ENCODE assay signal across 8 mouse cellular contexts in genomic region chr6:120039668-120040556, GRCm38 (mm10). TPM values are rescaled to one million over a fixed set of nuclear protein-coding genes. Genes with fewer than 3 reads are reported as not detected.
DNase-seq lines count a peak whose midpoint lies in the region; ATAC-seq and TF ChIP-seq lines count a peak whose summit lies in the region.

No protein-coding gene starts in this region.

- DNase-seq in MN1 (ENCODE audit: low spot score): peak; percentile 92
- peak; percentile 77 for DNase-seq in cerebellum, adult 9-11 months
- peak; percentile 74 to 89 for DNase-seq in frontal cortex, adult 2 months (ENCODE audit: extremely low spot score in 1 of 2, low spot score in 1 of 2)
- peak; percentile 84 for DNase-seq in hindbrain, embryonic 11.5 days (ENCODE audit: low spot score)
- DNase-seq in layer of hippocampus, adult 9-11 months: peak; percentile 85
- peak; percentile 68 for DNase-seq in ovary, adult 18-20 months (ENCODE audit: low spot score)
- peak; percentile 92 for DNase-seq in thymus, adult 2 months

- 0 out of 2 replicates have a peak, but pooled peaks have one; percentile 0 for ATAC-seq in hindbrain, embryonic 11.5 days (ENCODE audit: low FRiP score)
- peak; percentile 34 for ATAC-seq in lung, embryonic 16.5 days (ENCODE audit: low read depth)

- no peaks in the 10 kb centered on the region for H3K36me3 ChIP-seq in hindbrain, embryonic 11.5 days (ENCODE audit: control insufficient read depth, insufficient read depth, low read length)
- no peaks in the 10 kb centered on the region for H3K36me3 ChIP-seq in lung, embryonic 16.5 days (ENCODE audit: control insufficient read depth, insufficient read depth, low read length)
- H3K36me3 ChIP-seq in thymus, adult 2 months (ENCODE audit: control insufficient read depth, insufficient read depth, low read length): no peaks in the 10 kb centered on the region

- H3K9me3 ChIP-seq in hindbrain, embryonic 11.5 days (ENCODE audit: control insufficient read depth, low read length): no peaks in the 10 kb centered on the region
- no peaks in the 10 kb centered on the region for H3K9me3 ChIP-seq in lung, embryonic 16.5 days (ENCODE audit: control insufficient read depth, low read length)

- peak; percentile 38; the same call in 1 of the 2 replicates for TF ChIP-seq CTCF in thymus, adult 2 months (IDR thresholded peaks at IDR 0.05; ENCODE audit: borderline replicate concordance, control insufficient read depth, extremely low read depth, insufficient read depth, low read length, poor library complexity)

- peak overlapping the region; percentile 68 for H3K4me2 ChIP-seq in hindbrain, embryonic 11.5 days (replicated peaks; ENCODE audit: low read depth, low read length)
- peak overlapping the region; percentile 84 for H3K4me2 ChIP-seq in lung, embryonic 16.5 days (ENCODE audit: low read depth, low read length)

- no peak overlapping the region for H3K27ac ChIP-seq in hindbrain, embryonic 11.5 days (ENCODE audit: low read depth, low read length)
- peak overlapping the region; percentile 28 for H3K27ac ChIP-seq in lung, embryonic 16.5 days (ENCODE audit: low read length)
- peak overlapping the region; percentile 70 for H3K27ac ChIP-seq in thymus, adult 2 months (ENCODE audit: control insufficient read depth, insufficient read depth, low read length)

- H3K9ac ChIP-seq in hindbrain, embryonic 11.5 days (ENCODE audit: low read depth, low read length): peak overlapping the region; percentile 37
- H3K9ac ChIP-seq in lung, embryonic 16.5 days (ENCODE audit: low read length): peak overlapping the region; percentile 59

- H3K27me3 ChIP-seq in hindbrain, embryonic 11.5 days (ENCODE audit: control insufficient read depth, insufficient read depth, low read length): no peaks in the 10 kb centered on the region
- H3K27me3 ChIP-seq in lung, embryonic 16.5 days (ENCODE audit: control insufficient read depth, insufficient read depth, low read depth, low read length): no peaks in the 10 kb centered on the region
- no peaks in the 10 kb centered on the region for H3K27me3 ChIP-seq in thymus, adult 2 months (ENCODE audit: control insufficient read depth, insufficient read depth, low read length)

- TF ChIP-seq POLR2A in thymus, adult 2 months (IDR thresholded peaks at IDR 0.05; ENCODE audit: control insufficient read depth, extremely low read depth, insufficient read depth, low read length, poor library complexity): peak; percentile 60

- peak overlapping the region; percentile 94 for H3K4me3 ChIP-seq in hindbrain, embryonic 11.5 days (ENCODE audit: low read depth, low read length)
- peak overlapping the region; percentile 85 for H3K4me3 ChIP-seq in lung, embryonic 16.5 days (ENCODE audit: low read length)
- H3K4me3 ChIP-seq in thymus, adult 2 months (ENCODE audit: control insufficient read depth, insufficient read depth, low read length): peak overlapping the region; percentile 33; the same call in 1 of the 2 replicates

- 2% methylated on average over 24 of the region's 24 CpGs for WGBS in hindbrain, embryonic 11.5 days
- WGBS in lung, embryonic 16.5 days: 1% methylated on average over 24 of the region's 24 CpGs
- under 1% methylated on average over 24 of the region's 24 CpGs for WGBS in thymus, adult 2 months

- H3K4me1 ChIP-seq in hindbrain, embryonic 11.5 days (replicated peaks; ENCODE audit: control insufficient read depth, insufficient read depth, low read length): peaks cover 2% of the 10 kb centered on the region; the same call in 1 of the 2 replicates
- peaks cover 2% of the 10 kb centered on the region; the same call in 1 of the 2 replicates for H3K4me1 ChIP-seq in lung, embryonic 16.5 days (replicated peaks; ENCODE audit: control insufficient read depth, insufficient read depth, low read length)
- H3K4me1 ChIP-seq in thymus, adult 2 months (replicated peaks; ENCODE audit: control insufficient read depth, insufficient read depth, low read length): peaks cover 3% of the 10 kb centered on the region

RNA-seq across cellular contexts. Expression of gene Wnk1, which starts 1.4 kb away (rescaled TPM):
- 171 and 181 TPM in 2 replicates for polyA plus RNA-seq in frontal cortex, adult 2 months (2012; rRNA removed)
- 63.9 and 91.7 TPM in 2 replicates for polyA plus RNA-seq in hindbrain, embryonic 11.5 days (2014; fragmentation: Nextera tagmentation; extraction: Ambion mirVana)
- 50.2 and 56.0 TPM in 2 replicates for polyA plus RNA-seq in lung, embryonic 16.5 days (2015; fragmentation: Nextera tagmentation; extraction: Ambion mirVana)
- 180 and 194 TPM in 2 replicates for polyA plus RNA-seq in thymus, adult 2 months (2012; rRNA removed)

RNA-seq across cellular contexts. Expression of gene Ninj2, which starts 53.2 kb away (rescaled TPM):
- 3.8 and 4.5 TPM in 2 replicates for polyA plus RNA-seq in frontal cortex, adult 2 months (2012; rRNA removed)
- polyA plus RNA-seq in hindbrain, embryonic 11.5 days (2014; fragmentation: Nextera tagmentation; extraction: Ambion mirVana): not detected in 2 replicates
- 0.54 and 0.63 TPM in 2 replicates for polyA plus RNA-seq in lung, embryonic 16.5 days (2015; fragmentation: Nextera tagmentation; extraction: Ambion mirVana)
- polyA plus RNA-seq in thymus, adult 2 months (2012; rRNA removed): 0.26 and 0.33 TPM in 2 replicates

Comparison
In these comparisons a context has a peak if more than half of its experiments do, and no peak if none do; other contexts are left out.
1. H3K4me3 ChIP-seq: peak in every context shown above with its lines; median percentile 94 in hindbrain, embryonic 11.5 days; 85 in lung, embryonic 16.5 days; 33 in thymus, adult 2 months.